Mouse (Mus musculus) kidney, adult 9 months (tissue): ENCODE data around the gene Jup.
"Not testable (repeated sequence)": the region's sequence is repeated elsewhere in the genome, so short reads cannot be mapped to it uniquely, and the experiment has no call there.

Source experiments
- DNase-seq: peaks from one replicate; pipeline ENCODE4 v3.0.0; 2022

Jup gene

GRCm38 (mm10) chr11:100387589-100388375 is 9.8 kb downstream of the Jup start:
- DNase-seq = peak; percentile 71

GRCm38 (mm10) chr11:100387111-100387510 is 10.5 kb downstream of the Jup start:
- DNase-seq = no peak

- peak; percentile 69 for DNase-seq
Measured at GRCm38 (mm10) chr11:100386586-100386985, 11.0 kb downstream of the Jup start.

GRCm38 (mm10) chr11:100385016-100385415 is 12.5 kb downstream of the Jup start:
- DNase-seq = no peak

- DNase-seq = no peak
Measured at GRCm38 (mm10) chr11:100382682-100383081, 14.9 kb downstream of the Jup start.

GRCm38 (mm10) chr11:100379311-100379710 is 18.3 kb downstream of the Jup start:
- DNase-seq = no peak

GRCm38 (mm10) chr11:100378446-100378845 is 19.1 kb downstream of the Jup start:
- DNase-seq = no peak

GRCm38 (mm10) chr11:100377989-100378388 is 19.6 kb downstream of the Jup start:
- no peak for DNase-seq

GRCm38 (mm10) chr11:100376746-100377389 is 20.7 kb downstream of the Jup start:
- DNase-seq = no peak

GRCm38 (mm10) chr11:100376005-100376404 is 21.6 kb downstream of the Jup start:
- DNase-seq = no peak

- no peak for DNase-seq
Measured at GRCm38 (mm10) chr11:100375127-100375526, 22.4 kb downstream of the Jup start.

GRCm38 (mm10) chr11:100371981-100372558 is 25.5 kb downstream of the Jup start:
- no peak for DNase-seq

- DNase-seq = no peak
Measured at GRCm38 (mm10) chr11:100369822-100370221, 27.7 kb downstream of the Jup start.

- DNase-seq = no peak
Measured at GRCm38 (mm10) chr11:100369145-100369544, 28.4 kb downstream of the Jup start.

- peak; percentile 81 for DNase-seq
Measured at GRCm38 (mm10) chr11:100362979-100363562, 34.5 kb downstream of the Jup start.

- peak; percentile 81 for DNase-seq
Measured at GRCm38 (mm10) chr11:100362209-100362978, 35.2 kb downstream of the Jup start.

GRCm38 (mm10) chr11:100361059-100361458 is 36.5 kb downstream of the Jup start:
- not testable (repeated sequence) for DNase-seq

GRCm38 (mm10) chr11:100360175-100360574 is 37.4 kb downstream of the Jup start:
- DNase-seq = no peak

GRCm38 (mm10) chr11:100357408-100357807 is 40.2 kb downstream of the Jup start:
- no peak for DNase-seq

- DNase-seq = no peak
Measured at GRCm38 (mm10) chr11:100356819-100357211, 40.7 kb downstream of the Jup start.

- DNase-seq = peak; percentile 71
Measured at GRCm38 (mm10) chr11:100355972-100356818, 41.4 kb downstream of the Jup start, which contains the start of gene Hap1. Hap1 (minus strand) TSS chr11:100356128.
